In the genomic region with DNA sequence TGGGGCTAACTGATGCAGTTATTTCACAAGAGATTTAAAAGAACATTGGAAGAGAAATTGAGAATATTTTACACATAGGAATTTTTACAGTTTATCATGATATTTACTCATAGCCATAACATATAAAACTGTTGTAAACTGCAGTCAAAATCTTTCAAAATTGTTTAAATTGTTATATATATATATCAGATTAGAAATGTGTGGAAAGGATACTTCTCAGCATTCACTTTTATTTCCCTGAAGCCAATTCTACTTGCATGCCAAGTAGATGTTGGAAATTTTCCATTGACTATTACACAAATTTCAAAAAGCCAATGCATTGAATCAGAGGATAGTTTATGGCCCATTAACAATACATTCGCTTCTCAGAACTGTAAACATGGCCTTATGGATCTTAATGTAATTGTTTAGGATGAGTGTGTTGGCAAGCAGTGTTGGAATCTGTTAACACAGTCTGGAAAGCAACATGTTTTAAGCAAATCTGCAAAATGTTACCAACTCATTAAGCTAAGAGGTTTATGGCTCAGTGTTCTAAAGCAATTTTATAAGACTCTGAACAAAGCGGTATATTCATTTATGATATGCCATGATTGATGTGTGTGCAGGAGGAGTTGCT, we compare ENCODE assay signal across 23 mouse cellular contexts.
DNase-seq lines count a peak whose midpoint lies in the region; ATAC-seq and TF ChIP-seq lines count a peak whose summit lies in the region.
"Had no signal": no experiment of that assay in that cellular context is flagged by ENCODE, and none has a peak within 500 bp of the region (broad histone marks: within the 10 kb centered on the region; RNA-seq: fewer than 3 reads in every experiment).

No protein-coding gene starts in this region.

- H3K9me3 ChIP-seq in hindbrain, postnatal 0 days (ENCODE audit: low read length): no peaks in the 10 kb centered on the region
- H3K9me3 ChIP-seq in hindbrain, embryonic 12.5 days (replicated peaks): no peaks in the 10 kb centered on the region
- no peaks in the 10 kb centered on the region for H3K9me3 ChIP-seq in lung, embryonic 15.5 days
- H3K9me3 ChIP-seq in intestine, embryonic 16.5 days (ENCODE audit: control insufficient read depth, low read length): no peaks in the 10 kb centered on the region
- H3K9me3 ChIP-seq: G1E; neural tube, embryonic 13.5 days had no signal

- H3K27ac ChIP-seq in hindbrain, postnatal 0 days: no peak overlapping the region
- H3K27ac ChIP-seq in hindbrain, embryonic 12.5 days: no peak overlapping the region
- H3K27ac ChIP-seq in lung, embryonic 15.5 days: no peak overlapping the region
- no peak overlapping the region for H3K27ac ChIP-seq in intestine, embryonic 16.5 days (ENCODE audit: low read length)
- H3K27ac ChIP-seq: hindbrain, embryonic 14.5 days; neural tube, embryonic 13.5 days had no signal

- H3K4me2 ChIP-seq in hindbrain, postnatal 0 days (ENCODE audit: low read depth, low read length): no peak overlapping the region
- no peak overlapping the region for H3K4me2 ChIP-seq in hindbrain, embryonic 12.5 days (replicated peaks)
- no peak overlapping the region for H3K4me2 ChIP-seq in lung, embryonic 15.5 days
- no peak overlapping the region for H3K4me2 ChIP-seq in intestine, embryonic 16.5 days (ENCODE audit: low read depth, low read length)
- H3K4me2 ChIP-seq: hindbrain, embryonic 14.5 days; neural tube, embryonic 13.5 days had no signal

- DNase-seq in hindbrain, postnatal 0 days (ENCODE audit: low spot score): peak; percentile 2
- DNase-seq in lung, postnatal 25 days (ENCODE audit: low spot score): no peak
- DNase-seq in brain, embryonic 18.5 days (ENCODE audit: low read depth, low spot score): peak; percentile 52
- DNase-seq in heart, adult 18-20 months: no peak
- DNase-seq: adrenal gland, adult 8-10 months; B cell, adult 2 months; cerebellum, adult 11 months; cerebellum, adult 9-11 months; gastrocnemius, postnatal 25 days; kidney, postnatal 36 days; lung, postnatal 36 days; midbrain, embryonic 14.5 days; retina, postnatal 1 day; thymus, adult 18-20 months; thymus, postnatal 36 days had no signal

- H3K36me3 ChIP-seq in hindbrain, postnatal 0 days (ENCODE audit: insufficient read depth, low read length): no peaks in the 10 kb centered on the region
- no peaks in the 10 kb centered on the region for H3K36me3 ChIP-seq in hindbrain, embryonic 12.5 days
- H3K36me3 ChIP-seq in lung, embryonic 15.5 days: no peaks in the 10 kb centered on the region
- no peaks in the 10 kb centered on the region for H3K36me3 ChIP-seq in intestine, embryonic 16.5 days (ENCODE audit: control insufficient read depth, insufficient read depth, low read length)
- H3K36me3 ChIP-seq: G1E; neural tube, embryonic 13.5 days had no signal

- no peak overlapping the region for H3K9ac ChIP-seq in hindbrain, postnatal 0 days (replicated peaks; ENCODE audit: low read length)
- H3K9ac ChIP-seq in hindbrain, embryonic 12.5 days: no peak overlapping the region
- no peak overlapping the region for H3K9ac ChIP-seq in lung, embryonic 15.5 days
- H3K9ac ChIP-seq in intestine, embryonic 16.5 days (ENCODE audit: low read depth, low read length): no peak overlapping the region
- H3K9ac ChIP-seq: hindbrain, embryonic 14.5 days; neural tube, embryonic 13.5 days had no signal

- H3K4me1 ChIP-seq in hindbrain, postnatal 0 days (ENCODE audit: insufficient read depth, low read length): no peaks in the 10 kb centered on the region
- H3K4me1 ChIP-seq in hindbrain, embryonic 12.5 days: no peaks in the 10 kb centered on the region
- H3K4me1 ChIP-seq in lung, embryonic 15.5 days: no peaks in the 10 kb centered on the region
- no peaks in the 10 kb centered on the region for H3K4me1 ChIP-seq in intestine, embryonic 16.5 days (ENCODE audit: control insufficient read depth, insufficient read depth, low read length)
- H3K4me1 ChIP-seq: neural tube, embryonic 13.5 days had no signal

- no peak overlapping the region for H3K4me3 ChIP-seq in hindbrain, postnatal 0 days (ENCODE audit: low read length)
- no peak overlapping the region for H3K4me3 ChIP-seq in hindbrain, embryonic 12.5 days
- no peak overlapping the region for H3K4me3 ChIP-seq in lung, embryonic 15.5 days
- no peak overlapping the region for H3K4me3 ChIP-seq in intestine, embryonic 16.5 days (ENCODE audit: low read length)
- H3K4me3 ChIP-seq: myocyte; neural tube, embryonic 13.5 days had no signal

- TF ChIP-seq CTCF in hindbrain, postnatal 0 days (IDR thresholded peaks at IDR 0.05; ENCODE audit: low read depth): no peak

- H3K27me3 ChIP-seq in hindbrain, postnatal 0 days (ENCODE audit: insufficient read depth, low read length): no peaks in the 10 kb centered on the region
- H3K27me3 ChIP-seq in hindbrain, embryonic 12.5 days: no peaks in the 10 kb centered on the region
- no peaks in the 10 kb centered on the region for H3K27me3 ChIP-seq in lung, embryonic 15.5 days
- no peaks in the 10 kb centered on the region for H3K27me3 ChIP-seq in intestine, embryonic 16.5 days (replicated peaks; ENCODE audit: control insufficient read depth, insufficient read depth, low read length)
- H3K27me3 ChIP-seq: CH12.LX; neural tube, embryonic 13.5 days had no signal

- WGBS in hindbrain, postnatal 0 days: 70% methylated on average over 2 of the region's 2 CpGs
- WGBS in hindbrain, embryonic 12.5 days: 92% methylated on average over 2 of the region's 2 CpGs
- 41% methylated on average over 2 of the region's 2 CpGs for WGBS in lung, embryonic 15.5 days
- 71% methylated on average over 2 of the region's 2 CpGs for WGBS in intestine, embryonic 16.5 days

- ATAC-seq in hindbrain, postnatal 0 days: no peak
- no peak for ATAC-seq in hindbrain, embryonic 12.5 days (ENCODE audit: low FRiP score)
- ATAC-seq in lung, embryonic 15.5 days (ENCODE audit: borderline replicate concordance, extremely low read depth, low FRiP score, low TSS enrichment): peak; percentile 91; the same call in 1 of the 2 replicates
- ATAC-seq in intestine, embryonic 16.5 days: peak; percentile 38; the same call in 1 of the 2 replicates

Comparison
In these comparisons a context has a peak if more than half of its experiments do, and no peak if none do; other contexts are left out.
1. ATAC-seq: peak in lung, embryonic 15.5 days (single experiment) and intestine, embryonic 16.5 days (single experiment); none in hindbrain, postnatal 0 days (single experiment) and hindbrain, embryonic 12.5 days (single experiment).
2. DNase-seq: peak in hindbrain, postnatal 0 days (single experiment) and brain, embryonic 18.5 days (single experiment); none in lung, postnatal 25 days (single experiment) and heart, adult 18-20 months (0 of 2).